Mouse (Mus musculus) olfactory bulb, adult 2 months (tissue): ENCODE results near the gene Rapgef2. TPM values are rescaled to one million over a fixed set of nuclear protein-coding genes. Genes with fewer than 3 reads are reported as not detected.
"Not testable (repeated sequence)": the region's sequence is repeated elsewhere in the genome, so short reads cannot be mapped to it uniquely, and the experiment has no call there.

Experiments
- H3K27ac ChIP-seq: fragments of 200-500 bp; 2 replicates; pipeline ENCODE4 v1.5.1; 2012; ENCODE audit warnings: low read depth, low read length; ENCODE audit not compliant: insufficient read depth
- H3K4me1 ChIP-seq: fragments of 200-500 bp; 2 replicates; pipeline ENCODE4 v1.6.1; 2012; ENCODE audit warnings: low read length; ENCODE audit not compliant: control insufficient read depth, insufficient read depth
- H3K4me3 ChIP-seq: fragments of 200-500 bp; 2 replicates; pipeline ENCODE4 v1.5.1; 2012; ENCODE audit warnings: mild to moderate bottlenecking, low read depth, low read length, moderate library complexity; ENCODE audit not compliant: insufficient read depth
- CTCF ChIP-seq: fragments of 200-500 bp; IDR thresholded peaks from 2 replicates; pipeline ENCODE4 v1.5.1; 2012; ENCODE audit warnings: low read depth, mild to moderate bottlenecking, low read length, moderate library complexity; ENCODE audit not compliant: insufficient read depth
- POLR2A ChIP-seq: fragments of 200-500 bp; IDR thresholded peaks from 2 replicates; pipeline ENCODE4 v1.6.1; 2012; ENCODE audit warnings: mild to moderate bottlenecking, low read depth, low read length, moderate library complexity; ENCODE audit not compliant: insufficient read depth
- WGBS: fragments of 180-500 bp; shearing (Covaris S2); methylation state at CpG from one replicate; pipeline ENCODE4 v1.1.7; 2018; 5-methylcytosine and 5-hydroxymethylcytosine counted together
- polyA plus RNA-seq: library from polyadenylated mRNA; stranded (reverse); fragments of >200 nt; gene quantifications from 2 replicates; pipeline ENCODE4 v1.2.4, GENCODE M21; 2012; ENCODE audit warnings: low replicate concordance; ENCODE audit not compliant: missing spikeins, insufficient read depth, insufficient read length

Rapgef2 gene
- polyA plus RNA-seq, 1 experiment, result 61.7 TPM

- no peak overlapping the region for H3K4me3 ChIP-seq
- no peak overlapping the region for H3K27ac ChIP-seq
- no peak for TF ChIP-seq POLR2A
- no peak for TF ChIP-seq CTCF
- WGBS, result 96% methylated on average over 4 of the region's 4 CpGs
- peaks cover 9% of the 10 kb centered on the region; the same call in 1 of the 2 replicates for H3K4me1 ChIP-seq
Measured at GRCm38 (mm10) chr3:79230718-79231117, 55.6 kb downstream of the Rapgef2 start.

GRCm38 (mm10) chr3:79229546-79229945, 56.8 kb downstream of the Rapgef2 start:
- no peak overlapping the region for H3K4me3 ChIP-seq
- 76% methylated on average over 6 of the region's 6 CpGs for WGBS
- peaks cover 10% of the 10 kb centered on the region; the same call in 1 of the 2 replicates for H3K4me1 ChIP-seq
- TF ChIP-seq CTCF (no peak), POLR2A (no peak)
- H3K27ac ChIP-seq, result no peak overlapping the region

- no peak overlapping the region for H3K27ac ChIP-seq
- no peak for TF ChIP-seq CTCF
- no peak for TF ChIP-seq POLR2A
- no peak overlapping the region for H3K4me3 ChIP-seq
Measured at GRCm38 (mm10) chr3:79228304-79228703, 58.0 kb downstream of the Rapgef2 start.

DNA sequence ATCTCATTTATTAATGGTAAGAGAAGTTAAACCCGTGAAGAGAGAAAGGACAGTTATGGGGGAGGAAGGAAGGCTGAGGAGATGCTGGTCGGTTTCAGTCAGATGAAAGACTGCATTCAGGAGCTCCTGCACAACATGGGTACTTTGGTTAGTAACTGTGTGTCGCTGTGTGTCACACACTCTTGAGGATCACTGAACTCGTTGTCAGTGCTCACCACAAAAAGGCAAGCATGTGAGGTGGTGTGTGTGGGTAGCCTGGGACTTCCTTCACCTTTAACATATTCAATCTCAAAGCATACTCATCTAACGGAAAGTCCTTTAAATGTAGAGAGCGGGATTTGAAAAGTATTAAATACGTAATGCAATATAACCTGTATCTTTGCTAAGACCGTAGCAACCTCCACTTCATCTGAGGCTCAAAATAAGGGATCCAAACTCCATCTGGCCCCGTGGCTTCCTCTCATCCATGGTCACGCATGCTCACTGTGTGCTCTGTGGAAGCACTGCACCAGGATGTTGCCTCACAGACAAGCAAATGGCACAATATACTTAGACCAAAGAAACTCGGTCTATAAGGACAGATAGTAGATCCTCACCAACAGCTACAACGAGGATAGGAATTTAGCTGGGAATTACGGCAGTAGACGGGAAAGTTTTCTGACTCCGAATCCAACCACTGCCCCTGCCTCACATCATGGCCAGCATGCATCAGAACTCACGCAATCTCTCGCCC, 58.8 kb downstream of the Rapgef2 start:
- TF ChIP-seq POLR2A (no peak), CTCF (no peak)
- WGBS, result 79% methylated on average over 17 of the region's 17 CpGs
- Histone ChIP-seq H3K4me1 (peaks cover 15% of the 10 kb centered on the region), H3K27ac (no peak overlapping the region), H3K4me3 (no peak overlapping the region)

More at GRCm38 (mm10) chr3:79228304-79228703, 58.0 kb downstream of the Rapgef2 start:
- H3K4me1 ChIP-seq, result peaks cover 15% of the 10 kb centered on the region

DNA sequence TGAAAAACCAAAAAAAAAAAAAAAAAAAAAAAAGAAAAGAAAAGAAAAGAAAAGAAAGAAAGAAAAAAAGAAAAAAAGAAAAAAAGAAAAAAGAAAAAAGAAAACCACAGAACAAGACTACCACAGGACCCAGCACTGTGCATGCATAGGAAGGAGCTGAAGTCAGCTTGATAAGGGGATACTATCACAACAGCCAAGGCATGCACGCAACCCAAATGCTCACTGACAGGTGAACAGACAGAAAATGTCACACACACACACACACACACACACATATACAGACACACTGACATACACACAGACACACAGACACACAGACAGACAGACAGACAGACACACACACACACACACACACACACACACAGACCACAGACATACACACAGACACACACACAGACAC, 59.5 kb downstream of the Rapgef2 start:
- 92% methylated on average over 1 of the region's 1 CpGs for WGBS
- peaks cover 16% of the 10 kb centered on the region for H3K4me1 ChIP-seq
- H3K27ac ChIP-seq, H3K4me3 ChIP-seq: not testable (repeated sequence)

GRCm38 (mm10) chr3:79225888-79226287, 60.4 kb downstream of the Rapgef2 start:
- H3K4me3 ChIP-seq, result no peak overlapping the region
- TF ChIP-seq POLR2A, result no peak
- TF ChIP-seq CTCF, result no peak
- no peak overlapping the region for H3K27ac ChIP-seq
- peaks cover 20% of the 10 kb centered on the region for H3K4me1 ChIP-seq
- WGBS, result 75% methylated on average over 6 of the region's 6 CpGs

- Histone ChIP-seq H3K4me3 (no peak overlapping the region), H3K4me1 (peaks cover 21% of the 10 kb centered on the region), H3K27ac (no peak overlapping the region)
- WGBS, result 79% methylated on average over 7 of the region's 7 CpGs
- TF ChIP-seq CTCF (no peak), POLR2A (no peak)
Measured at GRCm38 (mm10) chr3:79224352-79224751, 62.0 kb downstream of the Rapgef2 start.

DNA sequence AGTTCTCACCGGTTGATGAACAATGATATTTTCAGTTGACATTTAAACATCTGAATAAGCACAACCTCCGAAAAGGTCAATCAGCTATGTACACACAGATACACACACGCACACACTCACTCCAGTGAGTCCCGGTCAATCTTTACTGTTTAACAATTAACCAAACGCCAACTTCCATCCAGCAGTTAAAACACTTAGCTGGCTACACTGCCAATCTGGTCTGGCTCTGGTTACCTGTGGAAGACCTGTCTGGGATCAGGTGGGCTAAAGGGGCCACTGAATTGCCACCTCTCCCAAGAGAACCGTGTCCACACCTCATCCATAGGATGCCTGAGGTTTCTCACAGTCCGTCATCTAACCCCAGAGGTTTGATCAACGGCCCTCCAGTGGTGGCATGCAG, 63.0 kb downstream of the Rapgef2 start:
- Histone ChIP-seq H3K27ac (no peak overlapping the region), H3K4me1 (peaks cover 24% of the 10 kb centered on the region), H3K4me3 (no peak overlapping the region)
- WGBS, result 69% methylated on average over 8 of the region's 8 CpGs
- TF ChIP-seq POLR2A (no peak), CTCF (no peak)

- Histone ChIP-seq H3K4me3 (no peak overlapping the region), H3K4me1 (peaks cover 20% of the 10 kb centered on the region), H3K27ac (no peak overlapping the region)
- 48% methylated on average over 13 of the region's 13 CpGs for WGBS
- TF ChIP-seq POLR2A, result no peak
Measured at GRCm38 (mm10) chr3:79222192-79222960, 63.9 kb downstream of the Rapgef2 start.
